Mouse (Mus musculus) erythroid progenitor cell, adult 5-6 weeks (primary cell): ENCODE measurements around the gene 4930451I11Rik. TPM values are rescaled to one million over a fixed set of nuclear protein-coding genes. Genes with fewer than 3 reads are reported as not detected.

ENCODE experiments used
- ATAC-seq: replicated peaks from 2 replicates; pipeline ENCODE4 v1.8.0; 2016; ENCODE audit warnings: moderate number of reproducible peaks, mild to moderate bottlenecking, moderate TSS enrichment, inconsistent platforms; ENCODE audit not compliant: poor library complexity, low FRiP score, severe bottlenecking
- total RNA-seq, 2 experiments: library from RNA; stranded (forward) in 1 of 2; stranded (reverse) in 1 of 2; fragments of 150-400 nt in 1 of 2; fragments of 186-747, 209-891 nt in 1 of 2; gene quantifications; 2 replicates each; pipeline versions ENCODE4 v1.2.3 to v1.2.4; 2015 to 2017; ENCODE audit warnings: low replicate concordance in 2 of 2

4930451I11Rik gene
- total RNA-seq, 2 experiments from 2014 or later: not detected

- ATAC-seq: no peak
Observed at GRCm38 (mm10) chr7:126785056-126785455, 46.4 kb downstream of the 4930451I11Rik start.

GRCm38 (mm10) chr7:126784469-126784868, 47.0 kb downstream of the 4930451I11Rik start:
- no peak for ATAC-seq

GRCm38 (mm10) chr7:126782693-126783092, 48.7 kb downstream of the 4930451I11Rik start:
- no peak for ATAC-seq

- ATAC-seq: no peak
Observed at GRCm38 (mm10) chr7:126781661-126782370, 49.6 kb downstream of the 4930451I11Rik start.

GRCm38 (mm10) chr7:126780971-126781635, 50.3 kb downstream of the 4930451I11Rik start, which contains the start of gene Tbx6:
TSS of gene Tbx6 (plus strand) at chr7:126781483.
- no peak for ATAC-seq

Other genes with a start within 250 kb of the 4930451I11Rik start
Only the 30 nearest of the 32 such genes appear.
- 1.3 TPM in 1 of 2 replicates, not detected in the other for gene Il27, start 236.7 kb downstream of the 4930451I11Rik start, total RNA-seq (2015; ENCODE audit: low replicate concordance)
- gene Il27, start 236.7 kb downstream of the 4930451I11Rik start, total RNA-seq (2017; ENCODE audit: low replicate concordance): not detected in 2 replicates
- gene Nupr1, start 200.8 kb downstream of the 4930451I11Rik start, total RNA-seq (2015; ENCODE audit: low replicate concordance): 2.5 TPM in 1 of 2 replicates, not detected in the other
- 1.2 and 15.8 TPM in 2 replicates for gene Nupr1, start 200.8 kb downstream of the 4930451I11Rik start, total RNA-seq (2017; ENCODE audit: low replicate concordance)
- 36.8 and 54.1 TPM in 2 replicates for gene Sgf29, start 182.3 kb downstream of the 4930451I11Rik start, total RNA-seq (2015; ENCODE audit: low replicate concordance)
- 0.83 and 10.9 TPM in 2 replicates for gene Sgf29, start 182.3 kb downstream of the 4930451I11Rik start, total RNA-seq (2017; ENCODE audit: low replicate concordance)
- 4.0 TPM in 1 of 2 replicates, not detected in the other for gene Sult1a1, start 155.2 kb downstream of the 4930451I11Rik start, total RNA-seq (2015; ENCODE audit: low replicate concordance)
- 6.4 TPM in 1 of 2 replicates, not detected in the other for gene Sult1a1, start 155.2 kb downstream of the 4930451I11Rik start, total RNA-seq (2017; ENCODE audit: low replicate concordance)
- 9.2 and 21.3 TPM in 2 replicates for gene Bola2, start 136.2 kb downstream of the 4930451I11Rik start, total RNA-seq (2015; ENCODE audit: low replicate concordance)
- 5.1 and 46.8 TPM in 2 replicates for gene Bola2, start 136.2 kb downstream of the 4930451I11Rik start, total RNA-seq (2017; ENCODE audit: low replicate concordance)
- 0.84 and 1.4 TPM in 2 replicates for gene Slx1b, start 135.9 kb downstream of the 4930451I11Rik start, total RNA-seq (2015; ENCODE audit: low replicate concordance)
- gene Slx1b, start 135.9 kb downstream of the 4930451I11Rik start, total RNA-seq (2017; ENCODE audit: low replicate concordance): 1.9 and 3.2 TPM in 2 replicates
- gene Coro1a, start 123.9 kb downstream of the 4930451I11Rik start, total RNA-seq (2015; ENCODE audit: low replicate concordance): 103 and 171 TPM in 2 replicates
- 101 and 106 TPM in 2 replicates for gene Coro1a, start 123.9 kb downstream of the 4930451I11Rik start, total RNA-seq (2017; ENCODE audit: low replicate concordance)
- 46.5 and 49.0 TPM in 2 replicates for gene Mapk3, start 72.0 kb downstream of the 4930451I11Rik start, total RNA-seq (2015; ENCODE audit: low replicate concordance)
- gene Mapk3, start 72.0 kb downstream of the 4930451I11Rik start, total RNA-seq (2017; ENCODE audit: low replicate concordance): 18.6 and 19.3 TPM in 2 replicates
- gene Gdpd3, start 65.3 kb downstream of the 4930451I11Rik start, total RNA-seq (2015; ENCODE audit: low replicate concordance): 9.2 and 11.9 TPM in 2 replicates
- 8.1 TPM in 1 of 2 replicates, not detected in the other for gene Gdpd3, start 65.3 kb downstream of the 4930451I11Rik start, total RNA-seq (2017; ENCODE audit: low replicate concordance)
- 182 and 256 TPM in 2 replicates for gene Ypel3, start 54.7 kb downstream of the 4930451I11Rik start, total RNA-seq (2015; ENCODE audit: low replicate concordance)
- gene Ypel3, start 54.7 kb downstream of the 4930451I11Rik start, total RNA-seq (2017; ENCODE audit: low replicate concordance): 61.6 and 74.1 TPM in 2 replicates
- 2.1 and 4.3 TPM in 2 replicates for gene Tbx6, start 50.2 kb downstream of the 4930451I11Rik start, total RNA-seq (2015; ENCODE audit: low replicate concordance)
- gene Tbx6, start 50.2 kb downstream of the 4930451I11Rik start, total RNA-seq (2017; ENCODE audit: low replicate concordance): 2.6 and 2.7 TPM in 2 replicates
- 63.7 and 105 TPM in 2 replicates for gene Ppp4c, start 39.1 kb downstream of the 4930451I11Rik start, total RNA-seq (2015; ENCODE audit: low replicate concordance)
- 52.8 and 67.6 TPM in 2 replicates for gene Ppp4c, start 39.1 kb downstream of the 4930451I11Rik start, total RNA-seq (2017; ENCODE audit: low replicate concordance)
- not detected in 2 replicates for gene Fam57b, start 34.0 kb downstream of the 4930451I11Rik start, total RNA-seq (2015; ENCODE audit: low replicate concordance)
- not detected in 2 replicates for gene Fam57b, start 34.0 kb downstream of the 4930451I11Rik start, total RNA-seq (2017; ENCODE audit: low replicate concordance)
- not detected in 2 replicates for gene Doc2a, start 15.8 kb upstream of the 4930451I11Rik start, total RNA-seq (2015; ENCODE audit: low replicate concordance)
- gene Doc2a, start 15.8 kb upstream of the 4930451I11Rik start, total RNA-seq (2017; ENCODE audit: low replicate concordance): not detected in 2 replicates
- 50.8 and 63.3 TPM in 2 replicates for gene Hirip3, start 30.3 kb upstream of the 4930451I11Rik start, total RNA-seq (2015; ENCODE audit: low replicate concordance)
- 193 and 296 TPM in 2 replicates for gene Hirip3, start 30.3 kb upstream of the 4930451I11Rik start, total RNA-seq (2017; ENCODE audit: low replicate concordance)
- 19.1 and 20.1 TPM in 2 replicates for gene Ino80e, start 30.7 kb upstream of the 4930451I11Rik start, total RNA-seq (2015; ENCODE audit: low replicate concordance)
- gene Ino80e, start 30.7 kb upstream of the 4930451I11Rik start, total RNA-seq (2017; ENCODE audit: low replicate concordance): 20.2 and 30.4 TPM in 2 replicates
- gene Taok2, start 53.1 kb upstream of the 4930451I11Rik start, total RNA-seq (2015; ENCODE audit: low replicate concordance): 23.1 and 38.2 TPM in 2 replicates
- gene Taok2, start 53.1 kb upstream of the 4930451I11Rik start, total RNA-seq (2017; ENCODE audit: low replicate concordance): 65.6 and 76.2 TPM in 2 replicates
- 3.2 and 5.4 TPM in 2 replicates for gene Tmem219, start 91.3 kb upstream of the 4930451I11Rik start, total RNA-seq (2015; ENCODE audit: low replicate concordance)
- 4.0 and 10.4 TPM in 2 replicates for gene Tmem219, start 91.3 kb upstream of the 4930451I11Rik start, total RNA-seq (2017; ENCODE audit: low replicate concordance)
- gene Kctd13, start 97.2 kb upstream of the 4930451I11Rik start, total RNA-seq (2015; ENCODE audit: low replicate concordance): 21.6 TPM in 1 of 2 replicates, not detected in the other
- gene Kctd13, start 97.2 kb upstream of the 4930451I11Rik start, total RNA-seq (2017; ENCODE audit: low replicate concordance): 0.53 and 3.3 TPM in 2 replicates
- not detected in 2 replicates for gene Asphd1, start 117.9 kb upstream of the 4930451I11Rik start, total RNA-seq (2015; ENCODE audit: low replicate concordance)
- gene Asphd1, start 117.9 kb upstream of the 4930451I11Rik start, total RNA-seq (2017; ENCODE audit: low replicate concordance): not detected in 2 replicates
- not detected in 2 replicates for gene Sez6l2, start 118.9 kb upstream of the 4930451I11Rik start, total RNA-seq (2015; ENCODE audit: low replicate concordance)
- 0.45 TPM in 1 of 2 replicates, not detected in the other for gene Sez6l2, start 118.9 kb upstream of the 4930451I11Rik start, total RNA-seq (2017; ENCODE audit: low replicate concordance)
- 29.8 and 30.3 TPM in 2 replicates for gene Cdipt, start 144.3 kb upstream of the 4930451I11Rik start, total RNA-seq (2015; ENCODE audit: low replicate concordance)
- gene Cdipt, start 144.3 kb upstream of the 4930451I11Rik start, total RNA-seq (2017; ENCODE audit: low replicate concordance): 19.7 and 27.1 TPM in 2 replicates
- gene Cdiptos, start 144.5 kb upstream of the 4930451I11Rik start, total RNA-seq (2015; ENCODE audit: low replicate concordance): 2.9 TPM in 1 of 2 replicates, not detected in the other
- not detected in 2 replicates for gene Cdiptos, start 144.5 kb upstream of the 4930451I11Rik start, total RNA-seq (2017; ENCODE audit: low replicate concordance)
- 0.36 and 0.42 TPM in 2 replicates for gene Mvp, start 183.0 kb upstream of the 4930451I11Rik start, total RNA-seq (2015; ENCODE audit: low replicate concordance)
- gene Mvp, start 183.0 kb upstream of the 4930451I11Rik start, total RNA-seq (2017; ENCODE audit: low replicate concordance): 6.7 and 7.7 TPM in 2 replicates
- gene Pagr1b, start 184.8 kb upstream of the 4930451I11Rik start, total RNA-seq (2015; ENCODE audit: low replicate concordance): not detected in 2 replicates
- 0.64 and 11.8 TPM in 2 replicates for gene Pagr1b, start 184.8 kb upstream of the 4930451I11Rik start, total RNA-seq (2017; ENCODE audit: low replicate concordance)
- 24.1 and 46.9 TPM in 2 replicates for gene Pagr1a, start 185.7 kb upstream of the 4930451I11Rik start, total RNA-seq (2015; ENCODE audit: low replicate concordance)
- gene Pagr1a, start 185.7 kb upstream of the 4930451I11Rik start, total RNA-seq (2017; ENCODE audit: low replicate concordance): 10.6 and 26.2 TPM in 2 replicates
- 1.7 TPM in 1 of 2 replicates, not detected in the other for gene Gm42742, start 189.5 kb upstream of the 4930451I11Rik start, total RNA-seq (2015; ENCODE audit: low replicate concordance)
- 10.8 and 28.1 TPM in 2 replicates for gene Gm42742, start 189.5 kb upstream of the 4930451I11Rik start, total RNA-seq (2017; ENCODE audit: low replicate concordance)
- gene Prrt2, start 189.6 kb upstream of the 4930451I11Rik start, total RNA-seq (2015; ENCODE audit: low replicate concordance): 0.84 TPM in 1 of 2 replicates, not detected in the other
- gene Prrt2, start 189.6 kb upstream of the 4930451I11Rik start, total RNA-seq (2017; ENCODE audit: low replicate concordance): 3.0 TPM in 1 of 2 replicates, not detected in the other
- 175 and 179 TPM in 2 replicates for gene Maz, start 195.4 kb upstream of the 4930451I11Rik start, total RNA-seq (2015; ENCODE audit: low replicate concordance)
- 96.8 and 123 TPM in 2 replicates for gene Maz, start 195.4 kb upstream of the 4930451I11Rik start, total RNA-seq (2017; ENCODE audit: low replicate concordance)
- 651 and 861 TPM in 2 replicates for gene Kif22, start 210.8 kb upstream of the 4930451I11Rik start, total RNA-seq (2015; ENCODE audit: low replicate concordance)
- gene Kif22, start 210.8 kb upstream of the 4930451I11Rik start, total RNA-seq (2017; ENCODE audit: low replicate concordance): 380 and 614 TPM in 2 replicates